Mouse (Mus musculus): ENCODE measurements around the gene Gm4175. TPM values are rescaled to one million over a fixed set of nuclear protein-coding genes. Genes with fewer than 3 reads are reported as not detected.

The Gm4175 gene
- polyA plus RNA-seq (2021; fragmentation: Nextera tagmentation), result not detected in 2 replicates
- long read RNA-seq, experiment 1, result 0 reads
- long read RNA-seq, experiment 2, result 0 reads

GRCm38 (mm10) chr7:21761375-21761774 is at the start of gene Gm4175:
TSS of gene Gm4175 (minus strand) at chr7:21761475.

DNA sequence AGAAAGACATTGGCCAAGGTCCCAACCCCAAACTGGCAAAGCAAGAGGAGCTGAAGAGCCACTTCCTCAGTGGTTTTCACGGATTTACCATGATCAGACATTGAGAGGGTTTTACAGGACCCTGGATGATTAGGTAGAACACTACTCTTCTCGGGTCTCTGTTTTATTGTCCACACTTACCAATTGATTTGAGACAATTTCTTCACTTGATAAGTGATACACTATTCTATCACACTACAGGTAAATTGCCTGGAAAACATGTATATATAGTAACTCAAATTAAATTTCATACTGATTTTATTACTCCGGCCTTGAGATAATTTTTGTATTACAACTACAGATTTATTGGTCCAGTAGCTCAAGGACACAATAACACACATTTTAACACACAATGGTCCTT is 35.4 kb upstream of the Gm4175 start, which contains the start of gene Gm4177:
Gene Gm4177 (minus strand): TSS at position 101 of the 400 bp plus-strand sequence.

Other genes starting within 250 kb of the Gm4175 start
- not detected in 2 replicates for gene Vmn1r130, start 249.7 kb downstream of the Gm4175 start, polyA plus RNA-seq (2021; fragmentation: Nextera tagmentation)
- gene Vmn1r131, start 215.4 kb downstream of the Gm4175 start, polyA plus RNA-seq (2021; fragmentation: Nextera tagmentation), result not detected in 2 replicates
- not detected in 2 replicates for gene Vmn1r132, start 147.4 kb downstream of the Gm4175 start, polyA plus RNA-seq (2021; fragmentation: Nextera tagmentation)
- not detected in 2 replicates for gene Gm4177, start 35.3 kb upstream of the Gm4175 start, polyA plus RNA-seq (2021; fragmentation: Nextera tagmentation)
- gene Vmn1r135, start 70.9 kb upstream of the Gm4175 start, polyA plus RNA-seq (2021; fragmentation: Nextera tagmentation), result not detected in 2 replicates
- gene Gm5725, start 82.8 kb upstream of the Gm4175 start, polyA plus RNA-seq (2021; fragmentation: Nextera tagmentation), result not detected in 2 replicates
- gene Gm5891, start 159.8 kb upstream of the Gm4175 start, polyA plus RNA-seq (2021; fragmentation: Nextera tagmentation), result not detected in 2 replicates
- gene Vmn1r137, start 233.1 kb upstream of the Gm4175 start, polyA plus RNA-seq (2021; fragmentation: Nextera tagmentation), result not detected in 2 replicates